Mouse (Mus musculus): ENCODE measurements around the gene Slc5a11. TPM values are rescaled to one million over a fixed set of nuclear protein-coding genes. Genes with fewer than 3 reads are reported as not detected.

The Slc5a11 gene
- 0.11 TPM in 1 of 2 replicates, not detected in the other for polyA plus RNA-seq (2015; fragmentation: Nextera tagmentation; extraction: Ambion mirVana)

DNA sequence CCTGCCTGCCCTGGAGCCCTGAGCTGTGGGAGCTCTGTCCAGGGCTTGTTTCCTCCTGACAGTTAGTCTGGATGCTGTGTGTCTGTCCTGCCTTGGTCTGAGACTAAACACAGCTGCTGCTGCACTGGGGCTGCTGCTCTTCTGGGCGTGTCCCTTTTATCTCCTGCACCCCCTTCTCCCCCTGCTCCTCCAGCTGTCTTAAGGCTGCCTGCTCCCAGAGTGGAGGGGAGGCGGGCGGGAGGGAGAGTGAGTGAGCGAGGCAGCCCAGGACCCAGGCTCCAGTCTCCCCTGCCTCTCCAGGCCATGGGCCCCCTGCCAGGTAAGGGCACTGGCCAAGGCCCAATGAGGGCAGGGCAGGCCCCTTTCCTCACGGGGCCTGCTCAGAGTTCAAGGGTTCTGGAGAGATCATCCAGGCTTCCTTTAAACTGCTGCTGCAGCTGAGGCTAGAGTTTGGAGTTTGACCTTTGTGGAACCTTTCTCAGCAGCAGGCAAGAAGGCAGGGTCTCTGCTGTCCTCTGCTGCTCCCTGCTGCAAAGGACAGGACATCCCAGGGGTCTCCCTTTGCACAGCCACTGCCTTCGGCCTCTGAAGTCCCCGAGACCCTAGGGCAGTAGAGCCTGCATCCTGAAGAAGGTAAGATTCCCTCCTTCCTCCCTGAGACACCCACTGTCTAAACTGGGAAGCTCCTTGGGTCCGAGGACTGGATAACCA, at the start of gene Slc5a11:
TSS of gene Slc5a11 (plus strand) at position 416 of the 711 bp plus-strand sequence.
- no peaks in the 10 kb centered on the region for H3K36me3 ChIP-seq (ENCODE audit: insufficient read depth, low read length)
- no peak within 1 kb of the TSS for H3K4me3 ChIP-seq (ENCODE audit: low read depth, low read length)
- H3K9ac ChIP-seq (replicated peaks; ENCODE audit: low read depth) = no peak within 1 kb of the TSS
- H3K4me2 ChIP-seq (replicated peaks; ENCODE audit: low read depth, low read length) = no peak within 1 kb of the TSS
- 36% methylated on average over 7 of the region's 8 CpGs for WGBS
- no peak for DNase-seq (ENCODE audit: low spot score)
- H3K9me3 ChIP-seq (ENCODE audit: low read length) = no peaks in the 10 kb centered on the region
- TF ChIP-seq EP300 (IDR thresholded peaks at IDR 0.05) (no peak), CTCF (IDR thresholded peaks at IDR 0.05) (no peak)
- H3K27ac ChIP-seq (ENCODE audit: low read length) = no peak within 1 kb of the TSS
- peak; percentile 50 for ATAC-seq
- H3K27me3 ChIP-seq (replicated peaks; ENCODE audit: insufficient read depth, low read length) = no peaks in the 10 kb centered on the region
- H3K4me1 ChIP-seq (ENCODE audit: insufficient read depth, low read depth, low read length) = no peaks in the 10 kb centered on the region

DNA sequence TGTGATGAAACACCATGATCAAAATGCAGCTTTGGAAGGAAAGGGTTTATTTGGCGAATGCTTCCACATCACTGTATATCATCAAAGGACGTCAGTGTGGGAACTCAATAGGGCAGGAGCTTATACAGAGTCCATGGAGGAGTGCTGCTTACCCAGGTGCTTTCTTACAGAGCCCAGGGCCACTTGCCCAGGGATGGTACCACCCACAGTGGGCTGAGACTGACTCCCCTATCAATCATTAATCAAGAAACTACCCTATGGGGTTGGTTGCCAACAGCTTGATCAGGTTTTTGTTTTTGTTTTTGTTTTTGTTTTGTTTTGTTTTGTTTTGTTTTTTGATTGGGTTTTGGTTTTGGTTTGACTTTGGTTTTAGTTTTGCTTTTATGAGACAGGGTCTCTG, 47.1 kb upstream of the Slc5a11 start:
- H3K27me3 ChIP-seq (replicated peaks; ENCODE audit: insufficient read depth, low read length) = no peaks in the 10 kb centered on the region
- no peak for ATAC-seq
- peaks cover 59% of the 10 kb centered on the region for H3K36me3 ChIP-seq (ENCODE audit: insufficient read depth, low read length)
- no peak overlapping the region for H3K4me2 ChIP-seq (replicated peaks; ENCODE audit: low read depth, low read length)
- no peak overlapping the region for H3K4me3 ChIP-seq (ENCODE audit: low read depth, low read length)
- TF ChIP-seq CTCF (IDR thresholded peaks at IDR 0.05) (no peak), EP300 (IDR thresholded peaks at IDR 0.05) (no peak)
- H3K27ac ChIP-seq (ENCODE audit: low read length) = no peak overlapping the region
- no peak overlapping the region for H3K9ac ChIP-seq (replicated peaks; ENCODE audit: low read depth)
- no peaks in the 10 kb centered on the region for H3K9me3 ChIP-seq (ENCODE audit: low read length)
- DNase-seq (ENCODE audit: low spot score) = no peak
- no peaks in the 10 kb centered on the region for H3K4me1 ChIP-seq (ENCODE audit: insufficient read depth, low read depth, low read length)
- 81% methylated on average over 2 of the region's 2 CpGs for WGBS

DNA sequence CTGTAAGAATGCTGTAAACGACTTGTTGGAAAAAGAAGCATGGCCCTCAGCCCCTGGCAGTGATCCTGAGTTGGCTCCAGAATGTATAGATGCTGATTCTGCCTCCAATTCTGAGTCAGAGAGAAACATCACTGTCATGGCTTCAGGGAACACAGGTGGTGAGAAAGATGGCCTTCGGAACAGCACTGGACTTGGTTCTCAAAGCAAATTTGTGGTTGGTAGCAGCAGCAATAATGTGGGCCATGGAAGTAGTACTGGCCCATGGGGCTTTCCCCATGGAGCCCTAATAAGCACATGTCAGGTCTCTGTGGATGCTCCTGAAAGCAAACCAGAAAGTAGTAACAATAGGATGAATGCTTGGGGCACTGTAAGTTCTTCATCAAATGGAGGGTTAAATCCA, 45.0 kb upstream of the Slc5a11 start:
- WGBS = 80% methylated on average over 2 of the region's 2 CpGs

DNA sequence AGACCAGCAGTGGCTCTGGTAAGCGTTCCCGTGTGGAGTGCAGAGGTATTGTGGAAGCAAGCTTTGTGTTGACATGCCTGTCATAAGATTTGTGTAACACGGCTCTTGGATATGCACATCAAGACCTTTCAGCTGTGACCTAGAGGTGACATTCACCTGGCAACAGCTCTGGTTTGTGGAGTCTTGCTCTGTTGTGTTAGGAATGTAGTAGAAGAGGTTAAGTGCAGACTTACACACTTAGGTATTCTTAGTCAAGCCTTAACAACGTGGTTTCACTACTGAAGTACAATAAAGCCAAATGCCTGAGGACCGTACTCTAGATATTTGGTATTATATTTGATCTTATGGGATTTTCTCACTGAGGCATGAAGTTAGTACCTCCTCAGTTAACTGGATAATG, 42.5 kb upstream of the Slc5a11 start:
- peak; percentile 79 for ATAC-seq
- no peak overlapping the region for H3K4me2 ChIP-seq (replicated peaks; ENCODE audit: low read depth, low read length)
- H3K9ac ChIP-seq (replicated peaks; ENCODE audit: low read depth) = no peak overlapping the region
- no peaks in the 10 kb centered on the region for H3K4me1 ChIP-seq (ENCODE audit: insufficient read depth, low read depth, low read length)
- H3K36me3 ChIP-seq (ENCODE audit: insufficient read depth, low read length) = peaks cover 48% of the 10 kb centered on the region
- DNase-seq (ENCODE audit: low spot score) = peak; percentile 53
- no peaks in the 10 kb centered on the region for H3K9me3 ChIP-seq (ENCODE audit: low read length)
- 60% methylated on average over 5 of the region's 5 CpGs for WGBS
- H3K27me3 ChIP-seq (replicated peaks; ENCODE audit: insufficient read depth, low read length) = no peaks in the 10 kb centered on the region
- TF ChIP-seq CTCF (IDR thresholded peaks at IDR 0.05) = no peak
- TF ChIP-seq EP300 (IDR thresholded peaks at IDR 0.05) = peak; percentile 45; the same call in 1 of the 2 replicates
- no peak overlapping the region for H3K4me3 ChIP-seq (ENCODE audit: low read depth, low read length)
- H3K27ac ChIP-seq (ENCODE audit: low read length) = no peak overlapping the region

More for the DNA sequence above, 45.0 kb upstream of the Slc5a11 start:
- Histone ChIP-seq H3K4me2 (replicated peaks; ENCODE audit: low read depth, low read length) (no peak overlapping the region), H3K27ac (ENCODE audit: low read length) (no peak overlapping the region), H3K4me1 (ENCODE audit: insufficient read depth, low read depth, low read length) (no peaks in the 10 kb centered on the region), H3K27me3 (replicated peaks; ENCODE audit: insufficient read depth, low read length) (no peaks in the 10 kb centered on the region), H3K4me3 (ENCODE audit: low read depth, low read length) (no peak overlapping the region), H3K9ac (replicated peaks; ENCODE audit: low read depth) (no peak overlapping the region), H3K36me3 (ENCODE audit: insufficient read depth, low read length) (peaks cover 56% of the 10 kb centered on the region), H3K9me3 (ENCODE audit: low read length) (no peaks in the 10 kb centered on the region)
- DNase-seq (ENCODE audit: low spot score) (no peak), ATAC-seq (no peak)
- TF ChIP-seq EP300 (IDR thresholded peaks at IDR 0.05) (no peak), CTCF (IDR thresholded peaks at IDR 0.05) (no peak)

DNA sequence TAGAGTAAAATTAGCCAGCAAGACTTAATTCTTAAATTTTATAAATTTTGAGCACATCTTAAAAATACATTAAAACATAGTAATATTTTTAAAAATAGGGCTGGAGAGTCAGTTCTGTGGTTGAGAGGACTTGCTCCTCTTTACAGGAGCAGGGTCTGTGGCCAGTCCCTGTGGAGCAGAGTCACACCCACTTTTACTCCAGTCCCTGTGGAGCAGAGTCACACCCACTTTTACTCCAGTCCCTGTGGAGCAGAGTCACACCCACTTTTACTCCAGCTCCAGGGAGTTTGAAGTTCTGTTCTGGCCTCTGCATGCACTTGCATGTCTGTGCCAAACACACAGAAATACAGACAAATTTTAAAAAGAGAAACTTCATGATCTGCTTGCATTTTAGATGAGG, 37.4 kb upstream of the Slc5a11 start:
- Histone ChIP-seq H3K4me3 (ENCODE audit: low read depth, low read length) (no peak overlapping the region), H3K4me1 (ENCODE audit: insufficient read depth, low read depth, low read length) (no peaks in the 10 kb centered on the region), H3K4me2 (replicated peaks; ENCODE audit: low read depth, low read length) (no peak overlapping the region), H3K9me3 (ENCODE audit: low read length) (no peaks in the 10 kb centered on the region), H3K9ac (replicated peaks; ENCODE audit: low read depth) (no peak overlapping the region), H3K27ac (ENCODE audit: low read length) (no peak overlapping the region), H3K36me3 (ENCODE audit: insufficient read depth, low read length) (peaks cover 32% of the 10 kb centered on the region; the same call in 1 of the 2 replicates), H3K27me3 (replicated peaks; ENCODE audit: insufficient read depth, low read length) (no peaks in the 10 kb centered on the region)
- TF ChIP-seq EP300 (IDR thresholded peaks at IDR 0.05) = no peak
- no peak for TF ChIP-seq CTCF (IDR thresholded peaks at IDR 0.05)
- ATAC-seq (no peak), DNase-seq (ENCODE audit: low spot score) (no peak)

DNA sequence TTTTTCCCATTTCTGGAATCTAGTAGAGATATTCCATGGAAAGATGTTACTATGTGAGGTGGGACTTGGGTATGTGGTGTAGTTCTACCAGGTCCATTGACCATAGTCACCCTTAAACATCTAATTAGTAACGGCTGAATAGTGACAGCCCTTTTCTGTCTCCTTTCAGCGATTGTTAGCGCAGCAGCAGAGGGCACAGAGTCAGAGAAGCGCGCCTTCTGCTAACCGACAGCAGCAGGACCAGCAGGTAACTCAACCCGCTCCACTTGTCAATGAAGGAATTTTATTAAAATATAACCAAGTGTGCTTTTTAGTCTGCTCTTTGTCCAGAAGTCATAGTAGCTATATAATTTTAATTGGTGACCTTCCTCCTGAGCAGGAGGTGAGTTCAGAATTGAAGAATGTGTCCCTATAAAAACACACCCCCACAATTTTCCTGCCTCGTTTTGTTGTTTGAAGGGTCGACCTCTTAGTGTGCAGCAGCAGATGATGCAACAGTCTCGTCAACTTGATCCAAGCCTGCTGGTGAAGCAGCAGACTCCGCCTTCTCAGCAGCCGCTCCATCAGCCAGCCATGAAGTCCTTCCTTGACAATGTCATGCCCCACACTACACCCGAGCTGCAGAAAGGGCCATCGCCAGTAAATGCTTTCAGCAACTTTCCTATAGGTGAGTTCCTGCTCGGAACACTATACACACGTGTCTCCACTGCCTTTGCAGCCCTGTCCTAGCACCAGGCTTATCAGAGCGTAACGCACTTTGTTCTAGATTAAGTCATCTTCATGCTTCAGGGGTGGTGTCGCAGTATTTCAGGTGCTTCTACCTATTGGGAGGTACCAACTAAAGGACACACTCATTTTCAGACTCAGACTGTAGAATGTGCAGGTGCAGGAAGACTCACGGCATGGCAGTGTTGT, 32.5 kb upstream of the Slc5a11 start:
- DNase-seq (ENCODE audit: low spot score) (peak; percentile 38), ATAC-seq (no peak)
- no peak overlapping the region for H3K9ac ChIP-seq (replicated peaks; ENCODE audit: low read depth)
- 81% methylated on average over 20 of the region's 20 CpGs for WGBS
- H3K4me1 ChIP-seq (ENCODE audit: insufficient read depth, low read depth, low read length) = no peaks in the 10 kb centered on the region
- H3K27me3 ChIP-seq (replicated peaks; ENCODE audit: insufficient read depth, low read length) = no peaks in the 10 kb centered on the region
- no peak overlapping the region for H3K4me3 ChIP-seq (ENCODE audit: low read depth, low read length)
- no peak overlapping the region for H3K4me2 ChIP-seq (replicated peaks; ENCODE audit: low read depth, low read length)
- H3K9me3 ChIP-seq (ENCODE audit: low read length) = no peaks in the 10 kb centered on the region
- peaks cover 56% of the 10 kb centered on the region for H3K36me3 ChIP-seq (ENCODE audit: insufficient read depth, low read length)
- no peak for TF ChIP-seq EP300 (IDR thresholded peaks at IDR 0.05)
- no peak for TF ChIP-seq CTCF (IDR thresholded peaks at IDR 0.05)
- no peak overlapping the region for H3K27ac ChIP-seq (ENCODE audit: low read length)
